Mouse (Mus musculus) erythroblast, adult 5-6 weeks (primary cell): ENCODE results near the gene Ttc21a. TPM values are rescaled to one million over a fixed set of nuclear protein-coding genes. Genes with fewer than 3 reads are reported as not detected.
A peak's percentile ranks its signal among the peaks of the same experiment; 100 is the strongest.

Experiments
- ATAC-seq: replicated peaks from 2 replicates; pipeline ENCODE4 v1.8.0; 2016; ENCODE audit warnings: moderate number of reproducible peaks, mild to moderate bottlenecking, moderate TSS enrichment, inconsistent platforms; ENCODE audit not compliant: poor library complexity, low FRiP score, severe bottlenecking
- total RNA-seq, 2 experiments: library from RNA; stranded (forward) in 1 of 2; stranded (reverse) in 1 of 2; fragments of 150-400 nt in 1 of 2; fragments of 200-764, 138-1000 nt in 1 of 2; gene quantifications; 2 replicates each; pipeline versions ENCODE4 v1.2.3 to v1.2.4; 2015 to 2017; ENCODE audit warnings: low replicate concordance in 2 of 2

Ttc21a gene
- total RNA-seq (2015; ENCODE audit: low replicate concordance) (0.77 and 2.5 TPM in 2 replicates), total RNA-seq (2017; ENCODE audit: low replicate concordance) (1.2 and 2.0 TPM in 2 replicates)

DNA sequence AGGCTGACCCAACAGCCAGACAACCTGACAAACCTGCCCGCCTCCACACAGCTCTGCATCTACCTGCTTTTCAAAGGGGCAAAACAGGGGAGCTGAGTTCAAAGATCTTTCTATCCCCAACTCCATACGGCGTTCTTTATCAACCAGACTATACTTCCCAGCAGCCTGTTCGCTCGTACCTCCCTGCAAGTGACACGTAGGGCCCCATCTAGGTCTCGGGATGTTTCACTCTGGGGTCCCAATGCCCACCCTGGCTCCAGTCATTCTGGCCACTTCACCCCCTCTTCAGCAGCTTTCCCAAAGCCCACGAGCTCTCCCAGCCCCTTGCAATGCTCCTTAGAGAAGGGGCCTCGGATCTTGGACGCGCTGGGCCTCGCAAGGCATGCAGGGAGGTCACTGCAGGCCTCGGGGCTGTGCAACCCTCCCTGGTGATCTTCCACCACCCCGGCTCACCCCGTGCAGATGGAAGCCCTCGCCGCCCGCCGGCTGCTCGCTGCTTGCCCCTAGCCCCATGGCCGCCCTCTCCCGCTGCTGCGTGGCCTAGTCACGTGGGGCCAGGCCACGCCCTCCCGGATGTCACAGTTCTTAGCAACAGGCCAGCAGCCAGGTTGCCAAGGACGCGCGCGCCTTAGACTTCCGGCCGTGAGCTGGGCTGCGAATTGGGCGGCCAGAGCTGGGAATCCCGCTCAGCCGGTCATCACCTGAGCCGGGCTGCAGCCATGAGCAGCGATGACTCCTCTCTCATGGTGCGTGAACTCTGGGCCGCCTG is at the start of gene Ttc21a, which contains the start of gene Gorasp1:
Gene Ttc21a, plus strand, starts transcription at position 602 of the 769 bp plus-strand sequence.
Gene Gorasp1, minus strand, starts transcription at position 561 of the 769 bp plus-strand sequence.
- peak; percentile 90 for ATAC-seq

DNA sequence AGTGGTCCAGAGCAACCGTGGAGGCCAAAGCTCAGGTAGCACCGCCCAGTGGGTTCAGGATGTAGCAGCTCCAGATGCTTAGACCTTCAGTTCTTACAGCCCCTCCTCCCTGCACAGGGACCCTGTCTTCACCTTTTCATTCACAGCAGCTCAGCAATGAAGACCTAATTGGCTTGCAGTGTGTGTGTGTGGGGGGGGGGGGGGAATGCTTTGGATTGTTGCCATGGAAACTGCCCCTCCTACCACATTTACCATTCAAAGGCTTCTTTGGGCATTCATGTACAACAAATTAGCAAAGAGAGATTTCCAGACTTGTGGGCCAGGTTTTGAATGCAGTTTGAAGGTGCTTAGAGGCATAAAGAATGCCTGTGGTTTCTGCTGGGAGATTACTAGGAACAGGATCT is 48.6 kb upstream of the Ttc21a start:
- no peak for ATAC-seq

DNA sequence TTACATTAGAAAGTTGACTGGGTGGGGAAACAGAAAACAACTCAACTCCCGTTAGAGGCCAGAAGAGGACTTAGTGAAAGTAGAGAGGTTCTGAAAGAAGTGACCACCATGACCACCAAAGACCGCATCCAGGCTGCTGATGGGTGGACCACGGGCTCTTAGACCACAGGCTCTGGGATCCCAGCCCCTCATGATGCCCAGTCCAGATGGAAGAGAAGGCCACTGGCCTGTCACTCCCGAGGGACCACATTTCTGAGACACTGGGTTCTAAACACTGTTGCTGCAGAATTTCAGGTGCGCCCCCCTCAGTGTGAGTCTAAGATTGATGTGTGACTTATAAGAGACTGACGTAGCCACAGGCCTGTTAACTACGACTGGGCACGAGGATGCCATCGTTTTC is 48.0 kb upstream of the Ttc21a start:
- no peak for ATAC-seq

DNA sequence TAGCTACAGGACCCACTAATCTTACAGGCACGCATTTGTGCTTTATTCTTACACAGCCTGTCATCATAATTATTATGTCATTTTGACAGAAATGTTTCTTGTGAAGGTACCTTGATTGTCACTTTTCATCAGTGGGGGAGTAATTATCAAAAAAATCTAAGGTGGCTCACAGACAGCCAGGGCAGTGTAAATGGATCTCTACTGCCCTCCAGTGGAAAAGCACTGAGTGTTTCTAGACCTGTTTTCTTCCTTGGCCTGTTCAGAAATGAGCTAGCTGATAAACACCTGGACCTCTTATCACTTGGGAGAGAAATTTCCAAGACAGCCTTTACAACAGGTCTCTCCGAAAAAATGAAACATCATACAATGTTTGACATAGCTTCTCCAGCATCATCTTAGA is 46.7 kb upstream of the Ttc21a start:
- ATAC-seq = no peak

DNA sequence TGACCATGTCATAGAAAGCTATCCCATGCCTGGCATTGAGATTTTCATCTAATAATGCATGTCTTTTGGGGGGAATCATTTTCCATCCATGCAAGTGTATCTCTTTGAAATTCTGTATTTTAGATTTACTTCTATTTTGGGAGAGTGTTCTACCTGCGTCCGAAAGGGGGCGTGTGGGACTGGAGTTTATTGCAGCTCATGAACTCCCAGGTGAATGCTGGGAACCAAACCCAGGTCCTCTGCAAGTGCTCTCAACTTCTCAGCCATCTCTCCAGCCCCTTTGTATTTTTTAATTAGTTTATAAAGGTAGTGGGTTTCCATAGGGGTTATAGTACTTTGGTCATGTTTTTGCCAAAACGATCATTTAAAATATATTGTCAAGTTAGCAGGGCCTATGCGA is 43.5 kb upstream of the Ttc21a start:
- no peak for ATAC-seq

DNA sequence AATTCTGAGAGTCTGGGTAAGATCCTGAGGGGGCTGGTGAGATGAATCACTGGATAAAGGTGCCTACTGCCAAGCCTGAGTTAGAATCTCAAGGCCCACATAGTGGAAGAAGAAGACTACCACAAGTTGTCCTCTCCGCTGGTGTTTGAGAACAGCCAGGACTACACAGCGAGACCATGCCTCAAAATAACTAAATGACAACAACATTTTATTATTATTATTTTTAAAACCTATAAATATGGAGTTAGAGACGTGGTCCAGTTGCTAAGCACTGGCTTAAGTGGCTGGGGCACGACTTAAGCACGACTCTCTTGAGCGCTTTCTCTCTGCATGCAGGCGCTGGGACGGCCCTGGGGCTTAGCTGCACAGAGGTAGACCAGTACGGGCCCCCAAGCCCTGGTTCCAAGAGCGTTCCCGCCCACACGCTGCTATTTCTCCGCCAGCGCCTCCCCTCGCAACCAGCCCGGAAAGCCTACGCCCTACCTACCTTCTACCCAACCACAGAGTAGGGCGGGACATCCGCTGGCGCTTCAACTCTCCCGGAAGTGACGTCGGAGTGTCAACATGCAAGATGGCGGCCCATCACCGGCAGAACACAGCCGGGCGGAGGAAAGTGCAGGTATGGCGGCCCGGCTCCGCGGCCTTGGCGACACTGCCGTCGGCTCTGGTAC is 42.9 kb upstream of the Ttc21a start, which contains the start of gene Wdr48:
Gene Wdr48, plus strand, starts transcription at position 540 of the 671 bp plus-strand sequence.
- peak; percentile 99 for ATAC-seq

DNA sequence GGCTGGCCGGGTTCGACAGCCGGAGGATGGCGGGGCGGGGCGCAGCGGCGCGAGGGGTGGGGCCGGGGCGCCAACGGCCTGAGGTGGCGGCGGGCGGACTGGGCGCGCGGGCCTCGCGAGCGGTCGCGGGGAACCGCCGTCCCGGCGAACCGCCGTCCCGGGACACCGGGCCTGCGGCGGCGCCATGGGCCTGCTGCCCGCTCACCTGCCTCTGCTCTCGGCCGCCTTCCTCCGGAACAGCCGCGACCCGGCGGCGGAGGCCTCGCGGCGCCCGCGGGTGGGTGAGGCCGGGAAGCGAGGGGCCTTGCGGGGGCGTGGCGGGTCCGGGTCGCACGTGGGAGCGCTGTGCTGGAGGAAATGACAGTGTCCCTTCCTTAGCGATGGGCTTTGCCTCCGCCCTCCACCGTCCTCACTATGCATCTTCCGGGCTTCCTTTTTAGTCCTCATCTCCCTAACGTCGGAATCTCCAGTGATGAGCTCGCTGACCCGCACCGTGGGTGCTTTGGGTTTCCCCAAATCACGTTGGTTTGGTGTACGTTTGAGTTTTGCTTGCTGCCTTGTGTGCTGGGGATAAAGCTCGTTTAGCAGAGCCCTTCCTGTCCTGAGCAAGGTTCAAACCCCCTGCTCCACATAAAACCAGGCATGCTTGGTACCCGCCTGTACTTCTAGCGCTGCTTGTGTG is 42.2 kb upstream of the Ttc21a start:
- ATAC-seq = peak; percentile 20; the same call in 1 of the 2 replicates

DNA sequence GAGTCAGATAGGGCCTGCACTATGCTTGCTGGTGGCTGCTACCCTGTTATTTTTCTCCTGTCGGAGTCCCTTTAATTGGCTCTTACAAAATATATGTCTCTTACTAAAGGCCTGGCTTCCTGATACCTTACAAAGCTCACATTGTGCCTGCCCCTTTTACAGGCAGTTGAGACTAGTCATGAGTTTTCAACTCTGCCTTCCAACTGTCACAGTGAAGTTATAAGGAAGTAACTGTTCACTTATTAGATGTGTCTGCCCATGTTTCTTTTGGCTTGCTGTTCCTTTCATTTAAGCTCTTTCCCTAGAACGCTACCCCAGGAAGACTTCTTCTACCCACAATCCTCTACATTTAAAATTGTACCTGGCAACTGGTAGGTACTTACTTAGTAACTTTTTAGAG is 38.0 kb upstream of the Ttc21a start:
- no peak for ATAC-seq

DNA sequence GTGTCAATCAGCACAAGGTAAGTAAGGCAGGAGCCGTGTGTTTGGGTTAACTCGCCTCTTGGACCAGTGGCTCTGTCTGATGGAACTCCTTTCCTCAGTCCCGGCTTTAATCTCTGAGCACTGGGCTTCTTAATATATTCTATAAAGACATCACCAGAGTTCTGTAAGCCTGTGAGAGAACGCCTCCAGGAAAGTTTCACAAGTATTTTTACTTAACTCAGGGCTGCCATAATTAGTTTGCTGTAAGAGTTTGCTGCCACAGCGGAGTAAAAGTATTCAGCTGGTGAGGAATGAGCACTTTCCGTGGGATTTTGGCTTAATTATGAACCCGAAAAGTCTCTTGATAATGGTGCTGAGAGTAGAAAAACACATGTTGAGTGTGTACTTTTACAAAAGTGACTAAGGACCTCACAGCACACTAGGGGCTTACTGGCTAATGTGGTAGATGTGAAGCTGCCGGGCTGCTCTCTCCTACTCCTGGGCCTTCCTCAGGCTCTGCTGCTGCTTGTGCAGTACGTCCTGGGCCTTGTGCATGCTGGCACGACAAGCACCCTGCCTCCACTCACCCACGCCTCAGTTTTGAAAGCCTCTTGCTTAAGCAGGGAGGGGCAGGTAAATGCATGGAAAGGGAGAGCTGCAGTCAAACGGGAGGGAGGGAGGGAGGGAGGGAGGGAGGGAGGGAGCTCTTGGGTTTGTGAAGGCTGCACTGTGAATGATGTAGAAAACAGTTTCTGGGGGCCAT is 34.8 kb upstream of the Ttc21a start:
- no peak for ATAC-seq

DNA sequence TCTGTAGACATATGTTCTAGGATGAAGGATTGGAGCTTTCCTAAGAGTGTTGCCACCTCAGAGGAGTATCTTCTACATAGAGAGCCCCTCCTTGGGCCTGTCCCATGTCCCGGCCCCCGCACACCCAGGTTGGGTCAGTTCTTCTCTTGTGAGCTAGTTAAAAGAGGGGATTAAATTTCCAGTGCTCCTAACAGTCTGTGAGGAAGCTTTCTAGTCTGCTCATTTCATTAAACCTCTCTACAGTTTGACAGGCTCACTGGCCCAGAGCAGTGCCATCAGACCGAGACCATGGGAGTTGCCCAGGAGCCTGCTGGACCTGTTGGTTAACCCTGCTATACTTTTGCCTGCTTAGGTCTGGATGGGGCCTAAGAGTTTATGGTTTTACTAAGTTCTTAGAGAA is 28.7 kb upstream of the Ttc21a start:
- no peak for ATAC-seq

DNA sequence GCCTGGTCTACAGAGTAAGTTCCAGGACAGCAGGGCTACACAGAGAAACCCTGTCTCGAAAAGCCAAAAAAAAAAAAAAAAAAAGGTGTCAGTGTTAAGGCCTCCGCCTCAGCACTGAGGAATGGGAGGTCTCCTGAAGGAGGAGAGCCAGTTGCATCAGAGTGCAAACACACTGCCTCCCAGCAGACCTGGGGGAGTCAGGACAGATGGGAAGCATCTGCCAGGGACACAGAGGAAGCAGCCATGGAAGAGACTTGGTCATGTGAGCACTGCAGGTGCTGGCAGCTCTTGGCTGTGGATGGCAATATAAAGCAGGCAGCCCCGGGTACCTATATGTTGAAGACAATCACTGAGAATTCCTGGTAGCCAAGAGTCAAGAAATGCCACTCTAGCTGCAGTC is 27.5 kb upstream of the Ttc21a start:
- ATAC-seq = no peak

DNA sequence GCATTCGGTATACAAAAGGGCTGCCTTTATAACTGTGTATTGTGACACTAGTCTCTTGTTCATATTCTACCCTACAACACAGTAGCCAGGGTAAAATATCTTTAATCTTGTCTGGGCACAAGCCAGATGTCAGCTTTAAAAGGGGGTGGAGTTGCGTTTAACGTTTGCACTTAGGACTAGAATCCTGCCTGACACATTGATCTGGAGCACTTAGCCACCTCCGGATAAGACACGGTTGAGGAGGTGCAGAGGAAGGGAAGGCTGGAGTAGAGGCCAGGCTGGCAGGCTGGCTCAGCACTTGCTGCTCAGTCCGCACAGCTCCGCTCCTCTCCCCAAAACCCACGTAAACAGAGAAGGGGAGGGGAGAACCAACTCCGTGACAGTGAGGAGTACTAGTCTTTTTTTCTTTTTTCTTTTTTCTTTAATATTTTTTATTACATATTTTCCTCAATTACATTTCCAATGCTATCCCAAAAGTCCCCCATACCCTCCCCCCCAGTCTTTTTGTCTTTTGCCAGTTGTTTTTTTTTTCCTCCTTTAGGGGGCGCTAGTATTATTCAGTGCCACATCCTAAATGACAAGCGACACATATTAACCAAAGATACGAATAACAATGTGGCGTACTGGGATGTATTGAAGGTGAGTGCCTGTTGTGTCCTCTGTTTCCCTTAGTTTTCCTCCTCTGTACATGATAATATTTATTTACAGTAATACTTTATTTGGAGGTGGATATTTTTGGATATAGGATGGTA is 24.1 kb upstream of the Ttc21a start:
- ATAC-seq = no peak

DNA sequence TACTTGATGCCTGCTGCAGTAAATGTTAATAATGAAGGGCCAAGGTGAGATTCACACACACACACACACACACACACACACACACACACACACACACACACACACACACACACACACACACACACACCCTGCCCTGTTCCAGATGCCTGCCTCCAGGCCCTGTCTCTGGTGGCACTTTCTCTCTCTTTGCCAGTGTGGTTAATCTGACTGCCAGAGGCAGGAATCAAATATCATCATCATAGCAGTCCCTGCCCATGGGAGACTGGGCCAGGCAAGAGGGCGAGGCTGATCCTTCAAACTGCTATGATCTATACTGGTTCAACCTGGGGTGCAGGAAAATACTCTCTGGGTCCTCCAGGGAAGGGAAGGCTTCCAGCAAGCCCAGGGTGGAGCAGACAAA is 17.5 kb upstream of the Ttc21a start:
- ATAC-seq = no peak

DNA sequence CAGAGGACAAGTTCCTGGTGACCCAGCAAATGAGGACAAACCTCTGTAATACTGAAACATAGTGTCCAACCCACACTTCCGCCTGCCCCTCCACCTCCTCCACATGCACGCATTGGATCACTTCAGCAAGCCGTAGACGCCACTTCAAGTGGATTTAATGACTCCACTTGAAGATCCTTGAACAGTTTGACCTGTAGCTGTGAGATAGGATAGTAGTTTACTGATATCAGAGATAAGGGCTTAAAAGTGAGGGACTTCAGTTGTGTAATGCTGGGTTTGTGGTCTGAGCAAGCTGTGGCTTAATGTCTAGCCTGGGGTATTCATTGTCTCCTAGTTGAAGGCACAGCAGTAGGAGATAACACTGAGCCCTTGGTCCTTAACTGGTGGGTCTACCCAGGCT is 13.9 kb upstream of the Ttc21a start:
- ATAC-seq = no peak

DNA sequence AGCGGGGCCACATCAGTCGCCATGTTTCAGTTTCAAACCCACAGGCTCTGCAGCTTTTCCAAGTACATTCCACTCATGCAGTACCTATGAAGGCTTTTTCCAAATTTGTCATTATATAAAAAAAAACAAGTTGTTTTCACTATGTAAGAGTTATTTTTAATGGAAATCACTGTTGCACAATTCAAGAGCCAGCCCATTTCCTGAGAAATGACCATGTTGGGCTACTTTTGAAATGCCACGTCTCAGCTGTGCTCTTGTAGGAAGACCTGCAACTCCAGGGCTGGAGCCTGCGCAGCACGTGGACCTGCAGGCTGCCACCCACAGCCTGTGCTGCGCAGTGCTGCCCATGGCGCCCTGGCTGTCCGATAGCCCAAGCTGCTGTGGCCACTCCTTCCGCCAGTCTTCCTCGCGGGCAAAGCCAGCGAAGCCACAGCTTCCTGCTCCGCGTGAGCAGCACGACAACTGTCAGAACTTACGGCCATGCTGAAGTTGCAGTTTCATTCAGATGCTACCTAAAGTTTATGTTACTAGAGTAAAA is 12.2 kb upstream of the Ttc21a start:
- no peak for ATAC-seq

DNA sequence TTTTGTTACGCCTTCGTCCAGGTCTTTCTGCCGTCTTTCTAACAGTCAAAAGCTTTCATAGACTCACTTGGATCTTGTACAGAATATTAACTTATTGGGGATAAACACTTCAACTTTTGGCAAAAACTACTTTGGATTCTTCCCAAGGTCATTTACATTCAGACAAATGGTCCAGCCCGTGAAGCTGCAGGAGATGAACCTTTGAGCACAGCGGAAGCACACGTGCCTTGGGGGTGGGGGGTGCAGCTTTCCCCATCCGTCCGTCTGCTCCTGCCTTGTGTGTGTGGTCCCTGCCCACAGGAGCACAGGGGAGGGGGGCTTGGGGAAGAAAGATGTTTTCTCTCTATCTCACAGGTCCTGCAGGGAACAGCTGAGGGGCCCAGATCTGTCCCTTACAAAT is 11.7 kb upstream of the Ttc21a start:
- ATAC-seq = no peak

DNA sequence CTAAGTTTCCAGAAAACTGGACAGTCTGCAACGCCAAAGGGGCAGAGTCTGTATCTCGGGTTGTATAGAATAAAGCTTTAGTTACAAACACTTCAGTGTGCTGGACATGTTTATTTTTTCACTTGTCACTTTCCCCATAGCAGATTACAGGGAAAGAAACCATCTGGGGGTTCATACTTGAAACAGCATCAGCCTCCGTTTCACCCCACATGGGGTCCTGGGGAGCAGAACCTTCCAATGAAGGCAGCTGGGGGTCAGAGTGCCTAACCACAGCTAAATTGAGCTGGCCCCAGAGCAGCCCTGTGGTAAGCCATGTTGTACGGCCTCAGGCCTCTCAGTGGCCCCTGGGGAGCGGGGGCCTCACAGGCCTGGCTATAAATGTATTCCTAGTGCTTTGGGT is 10.9 kb upstream of the Ttc21a start:
- ATAC-seq = no peak

DNA sequence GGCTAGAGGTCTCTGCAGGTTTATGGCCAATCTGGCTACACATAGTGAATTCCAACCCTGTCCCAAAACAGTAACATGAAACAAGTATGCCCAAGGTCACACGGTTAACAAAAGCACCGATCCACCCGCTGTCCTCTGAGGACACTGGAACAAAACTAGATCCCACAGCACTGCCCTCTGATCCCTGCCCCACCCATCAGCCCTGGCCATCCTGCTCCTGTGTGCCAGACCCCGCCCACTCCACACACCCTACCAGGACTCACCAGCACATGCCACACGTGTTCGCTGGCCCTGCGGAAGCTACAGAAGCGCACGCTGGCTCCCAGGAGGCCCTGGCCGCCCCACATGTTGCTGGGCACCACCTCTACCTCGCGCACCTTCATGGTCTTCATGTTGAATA is 5.0 kb upstream of the Ttc21a start:
- no peak for ATAC-seq

DNA sequence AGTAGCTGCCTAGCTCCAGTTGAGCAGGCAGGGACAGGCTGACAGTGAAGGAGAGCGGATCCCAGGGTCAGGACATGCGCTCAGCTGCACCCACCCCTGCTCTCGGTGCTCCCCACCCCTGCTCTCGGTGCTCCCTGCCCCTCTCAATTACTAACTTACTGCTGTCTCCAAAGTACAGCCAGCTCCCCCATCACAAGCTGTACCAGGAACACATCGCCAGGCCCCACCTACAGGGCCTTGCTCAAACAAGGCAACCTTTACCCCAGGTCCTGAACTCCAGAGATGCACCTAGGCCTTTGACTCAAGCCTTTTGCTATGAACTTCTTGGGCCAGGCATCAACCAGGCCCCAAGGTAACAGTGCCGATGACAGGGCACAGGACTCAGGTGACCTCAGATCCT is 3.7 kb upstream of the Ttc21a start:
- no peak for ATAC-seq
